Mouse (Mus musculus) fat pad, adult 2 months (tissue): Measurements from ENCODE around the gene Acadm.

Source experiments
- DNase-seq: peaks from one replicate; pipeline ENCODE4 v3.0.0-alpha.2; 2011; ENCODE audit warnings: low read depth, low spot score; ENCODE audit errors: extremely low read depth

The Acadm gene

GRCm38 (mm10) chr3:153941613-153942012, 2.8 kb downstream of the Acadm start:
- no peak for DNase-seq

GRCm38 (mm10) chr3:153940486-153940885, 3.9 kb downstream of the Acadm start:
- no peak for DNase-seq

- DNase-seq = no peak
Measured at GRCm38 (mm10) chr3:153940021-153940420, 4.4 kb downstream of the Acadm start.

GRCm38 (mm10) chr3:153937116-153937810, 7.2 kb downstream of the Acadm start:
- DNase-seq = no peak

- no peak for DNase-seq
Measured at GRCm38 (mm10) chr3:153935878-153936277, 8.6 kb downstream of the Acadm start.

GRCm38 (mm10) chr3:153932461-153932860, 12.0 kb downstream of the Acadm start:
- no peak for DNase-seq

GRCm38 (mm10) chr3:153929526-153929925, 14.9 kb downstream of the Acadm start:
- no peak for DNase-seq

- DNase-seq = no peak
Measured at GRCm38 (mm10) chr3:153926333-153926732, 18.1 kb downstream of the Acadm start.

GRCm38 (mm10) chr3:153921147-153921910, 23.1 kb downstream of the Acadm start:
- no peak for DNase-seq

GRCm38 (mm10) chr3:153917200-153917599, 27.2 kb downstream of the Acadm start:
- no peak for DNase-seq

GRCm38 (mm10) chr3:153913510-153914243, 30.8 kb downstream of the Acadm start:
- no peak for DNase-seq

- no peak for DNase-seq
Measured at GRCm38 (mm10) chr3:153912546-153913509, 31.6 kb downstream of the Acadm start, which contains the start of gene Rabggtb. Gene Rabggtb (minus strand): TSS chr3:153913009.

- no peak for DNase-seq
Measured at GRCm38 (mm10) chr3:153911882-153912440, 32.5 kb downstream of the Acadm start.

- DNase-seq = no peak
Measured at GRCm38 (mm10) chr3:153911197-153911881, 33.1 kb downstream of the Acadm start.

GRCm38 (mm10) chr3:153910489-153910888, 33.9 kb downstream of the Acadm start:
- DNase-seq = no peak

GRCm38 (mm10) chr3:153908919-153909318, 35.5 kb downstream of the Acadm start:
- DNase-seq = no peak

GRCm38 (mm10) chr3:153906136-153906871, 38.1 kb downstream of the Acadm start, which contains the start of gene Msh4:
Gene Msh4 (minus strand): TSS chr3:153906138.
- DNase-seq = peak; percentile 59

- no peak for DNase-seq
Measured at GRCm38 (mm10) chr3:153905251-153906135, 38.9 kb downstream of the Acadm start.
